Mouse (Mus musculus) CH12.LX (cell line): ENCODE data around the gene Gm14296.
"Not testable (repeated sequence)": the region's sequence is repeated elsewhere in the genome, so short reads cannot be mapped to it uniquely, and the experiment has no call there.

Experiments
- CTCF ChIP-seq, 2 experiments: IDR thresholded peaks in 1 of 2; conservative IDR thresholded peaks in 1 of 2; 2 replicates each; pipeline ENCODE4 v1.5.1; 2011 to 2012; ENCODE audit warnings: low read depth in 2 of 2, low read length in 2 of 2, improper control_type of control experiment in 1 of 2, inconsistent platforms in 1 of 2, mild to moderate bottlenecking in 1 of 2, moderate library complexity in 1 of 2
- ELF1 ChIP-seq: IDR thresholded peaks from 2 replicates; pipeline ENCODE4 v1.6.1; 2014; ENCODE audit warnings: low read depth, mild to moderate bottlenecking, inconsistent platforms, low read length, improper control_type of control experiment
- HCFC1 ChIP-seq: IDR thresholded peaks from 2 replicates; pipeline ENCODE4 v1.6.1; 2012; ENCODE audit warnings: low read depth, mild to moderate bottlenecking, inconsistent platforms, low read length, improper control_type of control experiment
- NELFE ChIP-seq: IDR thresholded peaks from 2 replicates; pipeline ENCODE4 v1.6.1; 2011; ENCODE audit warnings: low read depth, low read length, improper control_type of control experiment
- POLR2A ChIP-seq: IDR thresholded peaks from 2 replicates; pipeline ENCODE4 v1.6.1; 2011; ENCODE audit warnings: low read depth, mild to moderate bottlenecking, improper control_type of control experiment, low read length
- TBP ChIP-seq: conservative IDR thresholded peaks from 2 replicates; pipeline ENCODE4 v1.6.1; 2011; ENCODE audit warnings: low read depth, low read length, improper control_type of control experiment
- TCF12 ChIP-seq: IDR thresholded peaks from 2 replicates; pipeline ENCODE4 v1.6.1; 2014; ENCODE audit warnings: low read depth, mild to moderate bottlenecking, inconsistent platforms, low read length, improper control_type of control experiment
- ZC3H11A ChIP-seq: IDR thresholded peaks from 2 replicates; pipeline ENCODE4 v1.6.1; 2012; ENCODE audit warnings: low read depth, mild to moderate bottlenecking, inconsistent platforms, low read length, improper control_type of control experiment

GRCm38 (mm10) chr2:176927709-176928108 lies at the start of gene Gm14296:
- not testable (repeated sequence) for TF ChIP-seq POLR2A; TCF12; CTCF (conservative IDR thresholded peaks at IDR 0.05 in 1 of 2, IDR thresholded peaks at IDR 0.05 in 1 of 2; ENCODE audit: low read depth in 2 of 2, low read length in 2 of 2); NELFE; ZC3H11A; TBP; HCFC1; ELF1
